Mouse (Mus musculus) stomach, postnatal 0 days (tissue): ENCODE measurements around the gene Sim2.

Experiments used
- CTCF ChIP-seq: IDR thresholded peaks from 2 replicates; pipeline ENCODE4 v1.5.1; 2016; ENCODE audit warnings: antibody characterized with exemption, low read depth, mild to moderate bottlenecking, moderate library complexity
- EP300 ChIP-seq: optimal IDR thresholded peaks from 2 replicates; pipeline ENCODE3; 2016; ENCODE audit warnings: antibody characterized with exemption

DNA sequence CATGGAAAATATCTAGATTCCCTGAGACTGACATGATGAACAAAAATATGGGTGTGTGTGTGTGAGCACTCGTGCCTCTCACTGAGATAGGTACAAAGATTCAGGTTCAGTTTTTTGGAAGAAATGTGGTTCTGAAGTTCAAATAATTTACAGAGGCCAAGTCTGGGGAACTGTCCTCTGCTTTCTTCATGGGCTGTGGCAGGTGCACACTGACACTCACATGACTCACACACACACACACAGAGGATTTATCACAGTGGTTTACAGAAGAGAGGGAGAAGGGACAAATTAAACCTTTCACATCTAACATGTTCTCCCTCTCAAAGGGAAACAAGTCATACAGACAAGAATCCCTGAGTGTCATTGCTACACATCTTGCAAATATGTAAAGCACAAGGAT, 88.6 kb downstream of the Sim2 start:
- TF ChIP-seq CTCF: no peak
- TF ChIP-seq EP300: no peak
